Mouse (Mus musculus) hindbrain, postnatal 0 days (tissue): ENCODE measurements around the gene Nlrp9b. TPM values are rescaled to one million over a fixed set of nuclear protein-coding genes. Genes with fewer than 3 reads are reported as not detected.
A peak's percentile ranks its signal among the peaks of the same experiment; 100 is the strongest.

ENCODE experiments used
- ATAC-seq: fragments of 200-750 bp; cut with Nextera tagmentation; 2 replicates; pipeline ENCODE4 v1.8.0; 2017; ENCODE audit warnings: mild to moderate bottlenecking, moderate TSS enrichment, moderate library complexity
- DNase-seq: peaks from one replicate; pipeline ENCODE4 v3.0.0-alpha.2; 2015; ENCODE audit warnings: low spot score
- H3K27ac ChIP-seq: fragments of 300-500 bp; sonication (generic); 2 replicates; pipeline ENCODE4 v1.5.1; 2014; ENCODE audit warnings: mild to moderate bottlenecking
- H3K27me3 ChIP-seq: fragments of 300-500 bp; sonication (generic); 2 replicates; pipeline ENCODE4 v1.6.1; 2014; ENCODE audit warnings: low read length, mixed read lengths; ENCODE audit not compliant: insufficient read depth
- H3K36me3 ChIP-seq: fragments of 300-500 bp; sonication (generic); 2 replicates; pipeline ENCODE4 v1.6.1; 2014; ENCODE audit warnings: low read length, mixed read lengths; ENCODE audit not compliant: insufficient read depth
- H3K4me1 ChIP-seq: fragments of 300-500 bp; sonication (generic); 2 replicates; pipeline ENCODE4 v1.6.1; 2014; ENCODE audit warnings: antibody characterized with exemption, low read length, mixed read lengths; ENCODE audit not compliant: insufficient read depth
- H3K4me2 ChIP-seq: fragments of 300-500 bp; sonication (generic); 2 replicates; pipeline ENCODE4 v1.6.1; 2014; ENCODE audit warnings: low read depth, mild to moderate bottlenecking, low read length, moderate library complexity, mixed read lengths
- H3K4me3 ChIP-seq: fragments of 300-500 bp; sonication (generic); 2 replicates; pipeline ENCODE4 v1.5.1; 2014; ENCODE audit warnings: low read length
- H3K9ac ChIP-seq: fragments of 300-500 bp; sonication (generic); replicated peaks from 2 replicates; pipeline ENCODE4 v1.6.1; 2014; ENCODE audit warnings: mild to moderate bottlenecking, low read length, moderate library complexity, mixed read lengths
- H3K9me3 ChIP-seq: fragments of 300-500 bp; sonication (generic); 2 replicates; pipeline ENCODE4 v1.6.1; 2016; ENCODE audit warnings: low read length, mixed read lengths
- CTCF ChIP-seq: IDR thresholded peaks from 2 replicates; pipeline ENCODE4 v1.5.1; 2016; ENCODE audit warnings: antibody characterized with exemption, control low read depth, low read depth
- WGBS: fragments of 180-500 bp; shearing (Covaris S2); extraction: QIAGEN DNeasy Blood & Tissue Kit; methylation state at CpG from one replicate; pipeline ENCODE4 v1.1.7; 2014; 5-methylcytosine and 5-hydroxymethylcytosine counted together
- polyA plus RNA-seq: library from polyadenylated mRNA; unstranded; fragments of >200 nt; fragmentation: Nextera tagmentation; extraction: Ambion mirVana; gene quantifications from 2 replicates; pipeline ENCODE4 v1.2.1, GENCODE M21; 2015
- total RNA-seq: library from RNA; depleted of rRNA; stranded (reverse); fragments of >200 nt; gene quantifications from 2 replicates; pipeline ENCODE4 v1.2.3, GENCODE M21; 2014

The Nlrp9b gene
- total and polyA plus RNA-seq, 2 experiments from 2014 or later, result not detected

GRCm38 (mm10) chr7:19952320-19952986 lies 38.8 kb upstream of the Nlrp9b start:
- DNase-seq, result peak; percentile 2
- H3K36me3 ChIP-seq, result no peaks in the 10 kb centered on the region
- no peak overlapping the region for H3K4me2 ChIP-seq
- no peaks in the 10 kb centered on the region for H3K4me1 ChIP-seq
- no peak overlapping the region for H3K4me3 ChIP-seq
- no peaks in the 10 kb centered on the region for H3K9me3 ChIP-seq
- 51% methylated on average over 10 of the region's 10 CpGs for WGBS
- no peak overlapping the region for H3K9ac ChIP-seq
- no peaks in the 10 kb centered on the region for H3K27me3 ChIP-seq
- TF ChIP-seq CTCF, result no peak
- no peak overlapping the region for H3K27ac ChIP-seq
- peak; percentile 29; the same call in 1 of the 2 replicates for ATAC-seq

DNA sequence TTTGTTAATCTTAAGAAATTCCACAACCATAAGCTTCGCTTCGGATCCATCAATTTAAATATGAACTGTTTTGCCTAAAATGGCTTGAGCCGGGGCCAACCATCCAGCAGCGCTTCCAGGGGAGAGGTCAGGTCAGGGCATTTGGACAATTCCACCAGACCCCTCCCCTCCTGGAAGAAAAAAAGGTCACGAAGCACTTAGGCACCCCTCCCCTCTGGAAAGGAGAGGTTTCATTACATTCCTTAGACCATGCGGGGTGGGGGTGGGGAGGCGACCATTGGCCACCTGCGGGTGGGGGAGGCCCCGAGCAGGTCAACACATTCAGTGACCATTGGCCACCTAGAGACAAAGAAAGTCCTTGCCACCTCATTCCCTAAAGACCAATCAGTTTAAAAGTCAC lies 38.2 kb upstream of the Nlrp9b start:
- Histone ChIP-seq H3K27me3 (no peaks in the 10 kb centered on the region), H3K4me2 (no peak overlapping the region), H3K9me3 (no peaks in the 10 kb centered on the region), H3K9ac (no peak overlapping the region), H3K27ac (no peak overlapping the region), H3K4me3 (no peak overlapping the region), H3K36me3 (no peaks in the 10 kb centered on the region), H3K4me1 (no peaks in the 10 kb centered on the region)
- 47% methylated on average over 9 of the region's 9 CpGs for WGBS
- no peak for TF ChIP-seq CTCF
- no peak for ATAC-seq
- no peak for DNase-seq

GRCm38 (mm10) chr7:19955861-19956260 lies 35.4 kb upstream of the Nlrp9b start:
- Histone ChIP-seq H3K9ac (no peak overlapping the region), H3K4me3 (no peak overlapping the region), H3K36me3 (no peaks in the 10 kb centered on the region), H3K27me3 (no peaks in the 10 kb centered on the region), H3K27ac (no peak overlapping the region), H3K9me3 (no peaks in the 10 kb centered on the region), H3K4me2 (no peak overlapping the region), H3K4me1 (no peaks in the 10 kb centered on the region)
- no peak for TF ChIP-seq CTCF
- no peak for DNase-seq
- no peak for ATAC-seq
- 89% methylated on average over 4 of the region's 4 CpGs for WGBS

DNA sequence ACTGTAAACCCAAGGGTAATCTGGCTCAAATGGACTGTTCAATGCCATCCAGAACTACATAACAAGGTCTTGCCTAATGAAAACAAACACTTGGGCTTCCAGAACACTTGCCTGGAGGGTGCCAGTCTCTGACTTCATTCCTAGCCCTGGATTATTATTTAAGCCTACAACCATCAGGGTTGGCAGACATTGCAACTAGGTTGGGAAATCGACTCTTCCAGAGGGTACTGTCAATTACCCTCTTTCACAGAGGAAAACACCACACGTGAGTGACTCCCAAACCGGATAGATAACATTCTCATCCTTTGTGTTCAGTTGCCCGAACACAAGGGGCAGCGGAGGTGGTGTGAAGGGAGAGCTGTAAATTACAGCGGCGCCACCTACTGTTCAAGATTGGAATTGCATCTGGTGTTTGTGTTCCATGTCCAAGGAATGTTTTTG lies 34.9 kb upstream of the Nlrp9b start:
- H3K9ac ChIP-seq, result no peak overlapping the region
- no peak overlapping the region for H3K4me3 ChIP-seq
- H3K36me3 ChIP-seq, result no peaks in the 10 kb centered on the region
- no peak overlapping the region for H3K27ac ChIP-seq
- H3K9me3 ChIP-seq, result no peaks in the 10 kb centered on the region
- peak; percentile 86 for TF ChIP-seq CTCF
- no peaks in the 10 kb centered on the region for H3K4me1 ChIP-seq
- 5% methylated on average over 7 of the region's 7 CpGs for WGBS
- DNase-seq (peak; percentile 86), ATAC-seq (0 out of 2 replicates have a peak, but pooled peaks have one; percentile 40)
- no peak overlapping the region for H3K4me2 ChIP-seq
- no peaks in the 10 kb centered on the region for H3K27me3 ChIP-seq

GRCm38 (mm10) chr7:19962423-19962822 lies 28.8 kb upstream of the Nlrp9b start:
- ATAC-seq (no peak), DNase-seq (no peak)
- Histone ChIP-seq H3K4me3 (no peak overlapping the region), H3K9ac (no peak overlapping the region), H3K27ac (no peak overlapping the region), H3K36me3 (no peaks in the 10 kb centered on the region), H3K9me3 (no peaks in the 10 kb centered on the region), H3K27me3 (no peaks in the 10 kb centered on the region), H3K4me1 (no peaks in the 10 kb centered on the region), H3K4me2 (no peak overlapping the region)
- TF ChIP-seq CTCF, result no peak
- WGBS, result 63% methylated on average over 1 of the region's 1 CpGs

DNA sequence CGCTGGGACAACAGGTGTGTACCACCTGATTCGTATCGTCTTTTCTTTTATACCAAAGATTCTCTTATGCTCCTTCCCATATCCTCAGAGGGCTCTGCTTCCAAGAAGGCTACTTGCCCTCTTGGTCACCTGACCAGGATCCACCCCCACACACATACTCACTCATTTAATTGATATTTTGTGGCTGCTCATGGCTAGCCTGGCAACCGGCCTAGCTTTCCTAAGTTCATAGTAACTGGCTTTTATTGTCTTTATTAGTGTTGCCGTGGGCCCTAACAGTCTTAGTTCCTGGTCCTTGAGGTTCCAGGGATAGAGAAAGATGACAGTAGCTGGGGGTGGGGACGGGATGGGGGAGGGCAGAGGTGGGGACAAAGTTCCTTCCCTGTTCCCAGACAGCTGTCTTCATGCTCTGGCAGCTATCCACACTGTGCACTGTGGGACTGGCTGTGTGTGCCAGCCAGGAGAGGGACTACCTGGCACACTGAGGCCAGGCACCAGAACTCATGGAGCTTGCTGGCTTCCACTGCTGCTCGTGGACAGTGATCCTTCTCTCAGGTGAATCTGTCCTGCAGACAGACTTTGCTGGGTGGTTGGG lies 26.2 kb upstream of the Nlrp9b start, which contains the start of gene Ceacam20:
TSS of gene Ceacam20 (plus strand) at position 428 of the 595 bp plus-strand sequence.
- Histone ChIP-seq H3K4me2 (no peak within 1 kb of the TSS), H3K4me3 (no peak within 1 kb of the TSS), H3K9ac (no peak within 1 kb of the TSS), H3K4me1 (no peaks in the 10 kb centered on the region), H3K27me3 (no peaks in the 10 kb centered on the region), H3K9me3 (peaks cover 7% of the 10 kb centered on the region), H3K27ac (no peak within 1 kb of the TSS), H3K36me3 (no peaks in the 10 kb centered on the region)
- no peak for DNase-seq
- WGBS, result 75% methylated on average over 7 of the region's 7 CpGs
- TF ChIP-seq CTCF, result no peak
- no peak for ATAC-seq

- H3K27ac ChIP-seq, result no peak overlapping the region
- H3K9me3 ChIP-seq, result peaks cover 11% of the 10 kb centered on the region
- H3K36me3 ChIP-seq, result no peaks in the 10 kb centered on the region
- DNase-seq (no peak), ATAC-seq (no peak)
- no peak overlapping the region for H3K4me3 ChIP-seq
- WGBS, result 80% methylated on average over 3 of the region's 3 CpGs
- H3K27me3 ChIP-seq, result no peaks in the 10 kb centered on the region
- no peaks in the 10 kb centered on the region for H3K4me1 ChIP-seq
- no peak for TF ChIP-seq CTCF
- no peak overlapping the region for H3K9ac ChIP-seq
- no peak overlapping the region for H3K4me2 ChIP-seq
These were observed 22.2 kb upstream of the Nlrp9b start for GRCm38 (mm10) chr7:19969106-19969505.
